Mouse (Mus musculus) megakaryocyte progenitor cell, adult 5-6 weeks (primary cell): Measurements from ENCODE around the gene Prokr1. TPM values are rescaled to one million over a fixed set of nuclear protein-coding genes. Genes with fewer than 3 reads are reported as not detected.

Experiments
- ATAC-seq: replicated peaks from 2 replicates; pipeline ENCODE4 v1.8.0; 2016; ENCODE audit warnings: mild to moderate bottlenecking, moderate TSS enrichment, inconsistent platforms; ENCODE audit not compliant: poor library complexity
- total RNA-seq, 2 experiments: library from RNA; stranded (forward) in 1 of 2; stranded (reverse) in 1 of 2; fragments of 157-497, 149-512 nt in 1 of 2; fragments of 200-1000 nt in 1 of 2; gene quantifications; 2 replicates each; pipeline versions ENCODE4 v1.2.3 to v1.2.4; 2015 to 2017

The Prokr1 gene
- total RNA-seq, 2 experiments from 2014 or later = 0.17 to 0.37 TPM

DNA sequence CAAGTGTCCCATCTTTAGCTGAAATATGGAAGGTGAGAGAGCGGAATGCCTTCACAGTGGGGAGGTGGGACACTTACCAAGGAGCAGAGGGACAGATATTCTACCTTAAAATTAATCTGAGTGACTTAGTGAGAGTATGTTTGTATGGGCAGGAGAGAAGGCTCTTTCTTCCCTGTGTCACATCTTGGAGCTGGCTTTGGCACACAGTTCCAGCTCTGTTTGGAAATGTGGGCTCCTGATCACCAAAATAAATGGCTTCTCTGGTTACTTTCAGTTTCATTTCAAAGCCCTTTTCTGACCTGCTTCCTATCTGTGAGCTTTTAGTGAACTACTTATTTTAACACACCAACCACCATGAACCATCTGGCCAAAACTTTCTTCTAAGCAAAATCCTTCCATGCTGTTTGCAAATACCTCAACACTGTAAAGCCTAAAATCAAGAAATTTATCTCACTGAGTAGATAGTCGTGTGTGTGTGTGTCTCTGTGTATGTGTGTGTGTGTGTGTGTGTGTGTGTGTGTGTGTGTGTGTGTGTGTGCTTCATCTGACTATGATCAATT, 59.0 kb downstream of the Prokr1 start:
- no peak for ATAC-seq

DNA sequence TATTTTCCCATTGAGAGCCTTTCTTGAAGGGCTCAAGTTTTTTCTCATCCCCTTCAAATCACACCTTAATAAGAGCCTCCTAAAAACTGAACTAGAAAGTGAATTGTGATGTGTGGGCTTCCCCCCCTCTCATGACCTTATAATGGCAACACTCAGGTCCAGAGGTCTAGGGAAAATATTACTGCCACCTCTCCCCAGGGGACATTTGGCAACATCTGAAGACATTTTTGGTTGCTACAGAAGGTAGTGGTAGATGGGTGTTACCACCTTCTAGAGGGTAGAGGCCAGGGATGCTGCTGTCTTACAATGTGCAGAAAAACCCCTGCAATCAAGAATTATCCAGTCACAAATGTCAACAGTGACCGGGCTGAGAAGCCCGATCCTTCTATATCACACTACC, 60.2 kb downstream of the Prokr1 start:
- ATAC-seq = no peak

Other genes starting within 250 kb of the Prokr1 start
- gene Gkn1, start 239.8 kb downstream of the Prokr1 start, total RNA-seq (2015) = not detected in 2 replicates
- gene Gkn1, start 239.8 kb downstream of the Prokr1 start, total RNA-seq (2017) = not detected in 2 replicates
- not detected in 2 replicates for gene Gkn2, start 217.4 kb downstream of the Prokr1 start, total RNA-seq (2015)
- gene Gkn2, start 217.4 kb downstream of the Prokr1 start, total RNA-seq (2017) = not detected in 2 replicates
- not detected in 2 replicates for gene Gkn3, start 201.8 kb downstream of the Prokr1 start, total RNA-seq (2015)
- not detected in 2 replicates for gene Gkn3, start 201.8 kb downstream of the Prokr1 start, total RNA-seq (2017)
- gene Bmp10, start 161.7 kb downstream of the Prokr1 start, total RNA-seq (2015) = not detected in 2 replicates
- not detected in 2 replicates for gene Bmp10, start 161.7 kb downstream of the Prokr1 start, total RNA-seq (2017)
- 7.0 and 11.0 TPM in 2 replicates for gene Arhgap25, start 57.5 kb downstream of the Prokr1 start, total RNA-seq (2015)
- 23.0 and 30.6 TPM in 2 replicates for gene Arhgap25, start 57.5 kb downstream of the Prokr1 start, total RNA-seq (2017)
- 12.4 and 17.0 TPM in 2 replicates for gene Aplf, start 81.5 kb upstream of the Prokr1 start, total RNA-seq (2015)
- gene Aplf, start 81.5 kb upstream of the Prokr1 start, total RNA-seq (2017) = 24.1 and 25.7 TPM in 2 replicates
- gene Efcc1, start 140.1 kb upstream of the Prokr1 start, total RNA-seq (2015) = 0.64 and 1.0 TPM in 2 replicates
- 2.1 TPM in 2 replicates for gene Efcc1, start 140.1 kb upstream of the Prokr1 start, total RNA-seq (2017)
- 1.9 and 2.2 TPM in 2 replicates for gene Gp9, start 187.3 kb upstream of the Prokr1 start, total RNA-seq (2015)
- 0.81 and 2.3 TPM in 2 replicates for gene Gp9, start 187.3 kb upstream of the Prokr1 start, total RNA-seq (2017)
- gene Rab43, start 221.4 kb upstream of the Prokr1 start, total RNA-seq (2015) = 12.7 and 17.9 TPM in 2 replicates
- gene Rab43, start 221.4 kb upstream of the Prokr1 start, total RNA-seq (2017) = 3.5 and 5.1 TPM in 2 replicates
- gene Gm45140, start 245.1 kb upstream of the Prokr1 start, total RNA-seq (2015) = 2.2 and 3.7 TPM in 2 replicates
- 17.4 and 19.9 TPM in 2 replicates for gene Gm45140, start 245.1 kb upstream of the Prokr1 start, total RNA-seq (2017)
- 27.8 and 32.1 TPM in 2 replicates for gene Isy1, start 248.1 kb upstream of the Prokr1 start, total RNA-seq (2015)
- 115 and 136 TPM in 2 replicates for gene Isy1, start 248.1 kb upstream of the Prokr1 start, total RNA-seq (2017)